In genomic region chrX:85829000-85829399, GRCm38 (mm10) we compare ENCODE assay signal across 12 mouse cellular contexts. TPM values are rescaled to one million over a fixed set of nuclear protein-coding genes. Genes with fewer than 3 reads are reported as not detected.
DNase-seq lines count a peak whose midpoint lies in the region; ATAC-seq lines count a peak whose summit lies in the region.
"Had no signal": no experiment of that assay in that cellular context is flagged by ENCODE, and none has a peak within 500 bp of the region (broad histone marks: within the 10 kb centered on the region; RNA-seq: fewer than 3 reads in every experiment).

No protein-coding gene starts in this region.

- H3K4me2 ChIP-seq in hindbrain, embryonic 11.5 days (replicated peaks; ENCODE audit: low read depth, low read length): no peak overlapping the region
- H3K4me2 ChIP-seq in hindbrain, embryonic 16.5 days (ENCODE audit: low read length): no peak overlapping the region
- no peak overlapping the region for H3K4me2 ChIP-seq in hindbrain, embryonic 12.5 days (replicated peaks)
- no peak overlapping the region for H3K4me2 ChIP-seq in midbrain, embryonic 16.5 days (ENCODE audit: low read length)
- H3K4me2 ChIP-seq: heart, embryonic 13.5 days; neural tube, embryonic 13.5 days had no signal

- H3K4me1 ChIP-seq in hindbrain, embryonic 11.5 days (replicated peaks; ENCODE audit: control insufficient read depth, insufficient read depth, low read length): no peaks in the 10 kb centered on the region
- H3K4me1 ChIP-seq in hindbrain, embryonic 16.5 days (ENCODE audit: control insufficient read depth, insufficient read depth, low read depth, low read length): no peaks in the 10 kb centered on the region
- H3K4me1 ChIP-seq in hindbrain, embryonic 12.5 days: no peaks in the 10 kb centered on the region
- H3K4me1 ChIP-seq in midbrain, embryonic 16.5 days (ENCODE audit: control insufficient read depth, insufficient read depth, low read length): no peaks in the 10 kb centered on the region
- H3K4me1 ChIP-seq: heart, embryonic 13.5 days; neural tube, embryonic 13.5 days had no signal

- H3K36me3 ChIP-seq in hindbrain, embryonic 11.5 days (ENCODE audit: control insufficient read depth, insufficient read depth, low read length): no peaks in the 10 kb centered on the region
- H3K36me3 ChIP-seq in hindbrain, embryonic 16.5 days (ENCODE audit: control insufficient read depth, insufficient read depth, low read length): no peaks in the 10 kb centered on the region
- H3K36me3 ChIP-seq in hindbrain, embryonic 12.5 days: no peaks in the 10 kb centered on the region
- no peaks in the 10 kb centered on the region for H3K36me3 ChIP-seq in midbrain, embryonic 16.5 days (ENCODE audit: control insufficient read depth, insufficient read depth, low read length)
- H3K36me3 ChIP-seq: heart, embryonic 13.5 days; neural tube, embryonic 13.5 days had no signal

- no peak overlapping the region for H3K27ac ChIP-seq in hindbrain, embryonic 11.5 days (ENCODE audit: low read depth, low read length)
- no peak overlapping the region for H3K27ac ChIP-seq in hindbrain, embryonic 16.5 days (ENCODE audit: low read depth, low read length)
- H3K27ac ChIP-seq in hindbrain, embryonic 12.5 days: no peak overlapping the region
- no peak overlapping the region for H3K27ac ChIP-seq in midbrain, embryonic 16.5 days (ENCODE audit: low read length)
- H3K27ac ChIP-seq: heart, embryonic 13.5 days; macrophage; neural tube, embryonic 13.5 days had no signal

- DNase-seq in hindbrain, embryonic 11.5 days (ENCODE audit: low spot score): peak; percentile 0
- peak; percentile 4 for DNase-seq in right cerebral cortex, adult 18-20 months
- DNase-seq in right cerebral cortex, postnatal 25 days: no peak
- DNase-seq in lung, postnatal 10 days: no peak
- no peak for DNase-seq in adrenal gland, adult 2 months

- ATAC-seq in hindbrain, embryonic 11.5 days (ENCODE audit: low FRiP score): no peak
- no peak for ATAC-seq in hindbrain, embryonic 16.5 days
- ATAC-seq in hindbrain, embryonic 12.5 days (ENCODE audit: low FRiP score): 0 out of 2 replicates have a peak, but pooled peaks have one; percentile 38
- 0 out of 2 replicates have a peak, but pooled peaks have one; percentile 39 for ATAC-seq in midbrain, embryonic 16.5 days
- ATAC-seq: CD4-positive, CD25-positive, alpha-beta regulatory T cell, adult 4 months had no signal

- no peak overlapping the region for H3K4me3 ChIP-seq in hindbrain, embryonic 11.5 days (ENCODE audit: low read depth, low read length)
- no peak overlapping the region for H3K4me3 ChIP-seq in hindbrain, embryonic 16.5 days (ENCODE audit: low read length)
- no peak overlapping the region for H3K4me3 ChIP-seq in hindbrain, embryonic 12.5 days
- no peak overlapping the region for H3K4me3 ChIP-seq in midbrain, embryonic 16.5 days (ENCODE audit: low read depth, low read length)
- H3K4me3 ChIP-seq: heart, embryonic 13.5 days; neural tube, embryonic 13.5 days had no signal

- no peaks in the 10 kb centered on the region for H3K9me3 ChIP-seq in hindbrain, embryonic 11.5 days (ENCODE audit: control insufficient read depth, low read length)
- no peaks in the 10 kb centered on the region for H3K9me3 ChIP-seq in hindbrain, embryonic 16.5 days (ENCODE audit: control insufficient read depth, low read length)
- H3K9me3 ChIP-seq in hindbrain, embryonic 12.5 days (replicated peaks): no peaks in the 10 kb centered on the region
- no peaks in the 10 kb centered on the region for H3K9me3 ChIP-seq in midbrain, embryonic 16.5 days (replicated peaks; ENCODE audit: control insufficient read depth, low read length, poor library complexity, severe bottlenecking)
- H3K9me3 ChIP-seq: heart, embryonic 13.5 days; neural tube, embryonic 13.5 days had no signal

- H3K9ac ChIP-seq in hindbrain, embryonic 11.5 days (ENCODE audit: low read depth, low read length): no peak overlapping the region
- no peak overlapping the region for H3K9ac ChIP-seq in hindbrain, embryonic 16.5 days (ENCODE audit: low read depth, low read length)
- no peak overlapping the region for H3K9ac ChIP-seq in hindbrain, embryonic 12.5 days
- no peak overlapping the region for H3K9ac ChIP-seq in midbrain, embryonic 16.5 days (ENCODE audit: low read depth, low read length)
- H3K9ac ChIP-seq: heart, embryonic 13.5 days; neural tube, embryonic 13.5 days had no signal

- H3K27me3 ChIP-seq in hindbrain, embryonic 11.5 days (ENCODE audit: control insufficient read depth, insufficient read depth, low read length): no peaks in the 10 kb centered on the region
- no peaks in the 10 kb centered on the region for H3K27me3 ChIP-seq in hindbrain, embryonic 16.5 days (replicated peaks; ENCODE audit: control insufficient read depth, insufficient read depth, low read length)
- H3K27me3 ChIP-seq in hindbrain, embryonic 12.5 days: no peaks in the 10 kb centered on the region
- H3K27me3 ChIP-seq in midbrain, embryonic 16.5 days (ENCODE audit: control insufficient read depth, insufficient read depth, low read depth, low read length): no peaks in the 10 kb centered on the region
- H3K27me3 ChIP-seq: heart, embryonic 13.5 days; neural tube, embryonic 13.5 days had no signal

RNA-seq across cellular contexts. Expression of gene 5430427O19Rik, which starts 41.2 kb away (rescaled TPM):
- 0.11 TPM in 1 of 2 replicates, not detected in the other for polyA plus RNA-seq in hindbrain, embryonic 11.5 days (2014; fragmentation: Nextera tagmentation; extraction: Ambion mirVana)
- polyA plus RNA-seq in hindbrain, embryonic 16.5 days (2015; fragmentation: Nextera tagmentation; extraction: Ambion mirVana): 0.06 TPM in 1 of 2 replicates, not detected in the other
- 0.12 TPM in 1 of 2 replicates, not detected in the other for polyA plus RNA-seq in hindbrain, embryonic 12.5 days (2016; fragmentation: Nextera tagmentation; extraction: Ambion mirVana)
- polyA plus RNA-seq in midbrain, embryonic 16.5 days (2015; fragmentation: Nextera tagmentation; extraction: Ambion mirVana): not detected in 2 replicates
- total RNA-seq in adrenal gland, adult 2 months (2021): under 1 TPM; 0.20 to 0.55 TPM
- 0.02 TPM in 1 of 2 replicates, not detected in the other for polyA plus RNA-seq in adrenal gland, adult 2 months (2012; rRNA removed)

RNA-seq across cellular contexts. Expression of gene Gk, which starts 52.4 kb away (rescaled TPM):
- polyA plus RNA-seq in hindbrain, embryonic 11.5 days (2014; fragmentation: Nextera tagmentation; extraction: Ambion mirVana): 8.4 and 9.3 TPM in 2 replicates
- 11.7 and 12.7 TPM in 2 replicates for polyA plus RNA-seq in hindbrain, embryonic 16.5 days (2015; fragmentation: Nextera tagmentation; extraction: Ambion mirVana)
- 6.9 and 7.1 TPM in 2 replicates for polyA plus RNA-seq in hindbrain, embryonic 12.5 days (2016; fragmentation: Nextera tagmentation; extraction: Ambion mirVana)
- 10.4 and 13.3 TPM in 2 replicates for polyA plus RNA-seq in midbrain, embryonic 16.5 days (2015; fragmentation: Nextera tagmentation; extraction: Ambion mirVana)
- 100 to 1,000 TPM in 1 of 2 experiments, 10 to 100 TPM in 1; 29.2 to 106 TPM for total RNA-seq in adrenal gland, adult 2 months (2021)
- 0.99 and 1.1 TPM in 2 replicates for polyA plus RNA-seq in adrenal gland, adult 2 months (2012; rRNA removed)

Comparison
In these comparisons a context has a peak if more than half of its experiments do, and no peak if none do; other contexts are left out.
1. ATAC-seq: peak in hindbrain, embryonic 12.5 days (single experiment) and midbrain, embryonic 16.5 days (single experiment); none in hindbrain, embryonic 11.5 days (single experiment) and hindbrain, embryonic 16.5 days (single experiment).
2. DNase-seq: peak in hindbrain, embryonic 11.5 days (single experiment) and right cerebral cortex, adult 18-20 months (single experiment); none in right cerebral cortex, postnatal 25 days (single experiment), lung, postnatal 10 days (single experiment) and adrenal gland, adult 2 months (single experiment).